Mouse (Mus musculus) urinary bladder, postnatal 14 days (tissue): ENCODE data around the gene Ncln.
A peak's percentile ranks its signal among the peaks of the same experiment; 100 is the strongest.

Experiments used
- DNase-seq: peaks from one replicate; pipeline ENCODE4 v3.0.0; 2021; ENCODE audit warnings: low spot score

The Ncln gene

GRCm38 (mm10) chr10:81489941-81490340, 6.3 kb downstream of the Ncln start:
- no peak for DNase-seq

DNA sequence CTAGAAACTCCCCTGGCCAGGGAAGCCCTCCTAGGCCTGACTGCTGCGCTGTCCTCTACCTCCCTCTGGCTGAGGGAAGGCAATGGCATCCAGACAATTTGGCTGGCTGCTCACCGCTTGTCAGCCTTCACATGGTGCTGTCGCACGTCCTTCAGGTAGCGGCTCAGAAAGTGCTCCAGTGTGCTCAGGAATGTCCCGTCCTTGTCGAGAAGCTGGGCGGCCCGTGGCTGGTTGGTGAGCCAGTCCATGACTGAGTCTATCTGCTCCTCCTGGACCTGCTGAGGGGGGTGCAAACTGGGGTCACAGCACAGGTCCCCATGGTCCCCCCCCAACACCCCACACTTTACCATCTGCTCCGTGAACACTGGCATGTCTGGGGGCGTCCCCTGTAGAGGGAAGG, 8.1 kb downstream of the Ncln start:
- DNase-seq: no peak

- DNase-seq: no peak
Observed at GRCm38 (mm10) chr10:81486496-81486895, 9.7 kb downstream of the Ncln start.

DNA sequence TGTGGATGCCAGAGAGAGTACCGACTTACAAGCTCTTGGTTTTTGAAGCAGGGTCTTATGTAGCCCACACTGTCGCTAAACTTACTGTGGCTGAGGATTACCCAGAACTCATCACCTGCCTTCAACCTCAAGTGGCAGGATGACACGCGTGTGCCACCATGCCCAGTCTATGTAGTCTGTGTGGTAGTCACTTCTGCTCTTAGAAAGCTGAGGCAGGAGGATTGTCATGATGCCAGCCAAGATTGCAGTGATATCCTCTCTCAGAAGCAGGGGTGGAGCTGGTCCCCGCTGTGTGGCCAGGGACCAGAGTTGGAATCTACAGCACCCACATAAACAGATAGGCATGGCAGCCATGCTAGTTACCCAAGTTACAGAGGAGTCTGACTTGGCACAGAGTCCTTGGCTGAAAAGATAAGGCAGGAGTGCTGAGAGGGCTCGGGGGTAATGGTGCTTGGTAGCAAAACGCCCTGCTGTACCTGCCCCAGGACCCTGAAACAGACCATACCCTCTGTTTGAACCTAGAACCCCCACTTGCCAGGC, 10.6 kb downstream of the Ncln start:
- no peak for DNase-seq

- DNase-seq: no peak
Observed at GRCm38 (mm10) chr10:81485060-81485449, 11.1 kb downstream of the Ncln start.

DNA sequence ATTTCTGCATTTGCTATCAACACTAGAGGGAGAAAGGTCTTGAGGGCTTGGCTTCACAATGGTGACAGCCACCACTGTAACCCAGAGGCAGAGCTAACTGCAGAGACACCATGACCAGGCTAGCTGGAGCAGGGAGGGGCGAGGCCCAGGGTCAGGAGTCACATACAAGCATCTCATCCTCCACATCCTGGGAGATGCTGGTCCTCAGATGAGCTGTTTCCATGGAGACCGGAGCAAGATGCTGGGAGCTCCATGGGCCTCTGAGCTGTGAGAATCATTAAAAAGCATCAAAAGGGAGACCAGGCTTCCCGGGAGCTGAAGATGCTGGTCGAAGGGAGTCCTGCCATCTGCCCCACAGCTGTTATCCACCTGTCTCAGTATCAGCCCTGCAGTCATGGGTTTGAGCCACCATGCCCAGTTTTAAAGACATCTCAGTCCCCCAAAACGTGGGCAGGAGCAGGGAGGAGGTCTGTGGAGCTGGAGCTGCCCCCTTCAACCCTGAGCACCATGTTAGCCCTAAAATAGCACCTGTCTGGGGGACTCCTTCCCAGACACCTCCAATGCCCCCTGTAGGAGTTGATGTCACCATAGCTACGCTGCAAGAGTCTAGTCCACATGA, 11.6 kb downstream of the Ncln start:
- no peak for DNase-seq

GRCm38 (mm10) chr10:81483983-81484382, 12.2 kb downstream of the Ncln start:
- no peak for DNase-seq

DNA sequence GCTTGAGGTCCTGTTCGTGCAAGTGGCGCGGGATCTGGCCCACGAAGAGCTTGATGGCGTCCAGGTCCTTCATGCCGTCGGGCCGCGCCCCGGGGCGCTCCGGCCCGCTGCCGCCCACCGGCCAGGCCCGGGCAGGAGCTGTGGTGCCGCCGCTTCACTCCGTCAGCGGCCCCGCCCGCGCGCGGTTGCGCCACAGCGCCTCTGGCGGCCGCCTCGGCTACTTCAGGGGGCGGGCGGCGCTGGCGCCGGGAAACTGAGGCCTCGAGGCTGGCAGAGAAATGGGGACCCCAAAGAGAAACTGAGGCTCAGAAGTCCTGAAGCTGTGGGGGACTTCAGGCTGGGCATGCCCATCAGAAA, 13.7 kb downstream of the Ncln start, which contains the start of gene Celf5:
Gene Celf5 (minus strand): TSS at position 177 of the 357 bp plus-strand sequence.
- DNase-seq: peak; percentile 40

DNA sequence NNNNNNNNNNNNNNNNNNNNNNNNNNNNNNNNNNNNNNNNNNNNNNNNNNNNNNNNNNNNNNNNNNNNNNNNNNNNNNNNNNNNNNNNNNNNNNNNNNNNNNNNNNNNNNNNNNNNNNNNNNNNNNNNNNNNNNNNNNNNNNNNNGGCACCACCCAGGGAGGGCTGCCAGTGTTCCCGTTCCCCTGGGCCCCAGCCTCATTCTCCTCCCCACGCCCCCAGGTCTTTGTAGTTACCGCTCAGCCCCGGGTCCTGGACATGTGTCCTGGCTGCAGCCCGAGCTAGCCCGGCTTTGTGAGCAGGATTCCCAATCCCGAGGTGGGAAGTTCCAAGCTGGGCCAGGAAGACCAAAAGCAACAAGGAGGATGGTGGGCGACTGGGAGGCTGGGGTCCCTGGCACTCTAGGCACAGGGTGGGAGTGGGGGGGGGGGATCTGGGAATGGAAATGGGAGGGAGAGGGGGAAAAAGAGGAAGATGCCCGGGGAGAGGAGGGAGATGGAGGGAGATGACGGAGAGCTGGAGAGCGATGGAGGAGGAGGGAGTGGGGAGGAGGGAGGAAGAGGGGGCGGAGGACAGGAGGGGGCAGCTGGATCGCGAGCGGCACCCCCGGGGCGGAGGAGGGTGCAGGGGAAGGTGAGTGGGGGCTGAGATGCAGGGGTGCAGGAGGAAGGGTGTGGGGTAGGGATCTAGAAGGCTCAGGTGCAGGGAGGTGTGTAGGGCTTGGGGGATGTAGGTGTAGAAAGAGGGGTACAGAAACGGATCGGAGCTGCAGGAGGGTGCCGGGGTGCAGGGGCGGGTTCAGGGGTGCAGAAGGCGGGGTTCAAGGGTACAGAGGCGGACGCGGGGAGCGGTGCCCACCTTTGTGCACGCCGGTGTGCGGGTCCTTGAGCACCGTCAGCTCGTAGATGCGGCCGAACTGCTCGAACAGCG, 14.3 kb downstream of the Ncln start:
- no peak for DNase-seq

- no peak for DNase-seq
Observed at GRCm38 (mm10) chr10:81474461-81474860, 21.7 kb downstream of the Ncln start.

DNA sequence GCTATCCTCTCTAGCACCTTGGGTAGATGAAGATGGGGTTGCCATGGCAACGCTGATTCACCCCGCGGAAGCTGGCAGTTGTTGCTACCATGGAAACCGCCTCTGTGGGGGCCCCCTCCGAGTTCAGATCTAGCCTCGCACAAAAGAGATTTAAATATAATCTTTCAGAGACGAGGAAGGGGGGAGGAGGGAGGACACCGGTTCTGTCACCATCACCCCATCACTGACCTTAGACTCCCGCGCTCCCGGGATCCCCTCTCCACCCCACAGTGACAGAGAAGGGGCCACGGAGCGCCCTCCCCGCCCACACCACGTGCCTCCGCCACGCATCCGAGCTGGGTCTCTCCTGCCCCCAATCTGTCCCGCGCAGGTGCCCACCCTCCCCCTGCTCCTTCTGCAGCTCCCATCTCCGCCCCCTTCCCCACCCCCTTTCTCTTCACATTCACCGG, 23.2 kb downstream of the Ncln start:
- no peak for DNase-seq

GRCm38 (mm10) chr10:81472403-81473002, 23.7 kb downstream of the Ncln start:
- DNase-seq: no peak

DNA sequence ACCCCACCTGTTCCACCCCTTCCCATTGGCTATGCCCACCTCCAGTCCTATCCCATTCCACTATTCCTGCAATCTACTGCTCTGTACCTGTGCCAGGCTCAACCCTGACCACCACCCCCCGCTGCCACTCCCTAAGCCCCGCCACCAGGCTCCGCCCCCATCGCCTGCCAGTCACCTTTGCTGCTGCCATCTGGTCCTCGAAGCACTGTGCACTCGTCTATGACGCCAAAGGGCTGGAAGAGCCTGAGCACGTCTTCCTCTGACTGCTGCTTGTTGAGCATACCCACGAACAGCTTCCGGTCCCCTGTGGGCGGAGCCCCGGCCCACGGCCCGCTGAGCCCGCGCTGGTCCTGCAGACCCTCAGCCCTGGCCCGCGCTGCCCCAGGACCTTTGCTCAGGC, 25.7 kb downstream of the Ncln start:
- DNase-seq: no peak

GRCm38 (mm10) chr10:81469253-81469652, 26.9 kb downstream of the Ncln start:
- DNase-seq: no peak

GRCm38 (mm10) chr10:81467670-81468235, 28.4 kb downstream of the Ncln start:
- DNase-seq: no peak

- no peak for DNase-seq
Observed at GRCm38 (mm10) chr10:81466881-81467280, 29.3 kb downstream of the Ncln start.

GRCm38 (mm10) chr10:81466066-81466465, 30.1 kb downstream of the Ncln start:
- no peak for DNase-seq

- DNase-seq: no peak
Observed at GRCm38 (mm10) chr10:81465265-81465645, 30.9 kb downstream of the Ncln start.

DNA sequence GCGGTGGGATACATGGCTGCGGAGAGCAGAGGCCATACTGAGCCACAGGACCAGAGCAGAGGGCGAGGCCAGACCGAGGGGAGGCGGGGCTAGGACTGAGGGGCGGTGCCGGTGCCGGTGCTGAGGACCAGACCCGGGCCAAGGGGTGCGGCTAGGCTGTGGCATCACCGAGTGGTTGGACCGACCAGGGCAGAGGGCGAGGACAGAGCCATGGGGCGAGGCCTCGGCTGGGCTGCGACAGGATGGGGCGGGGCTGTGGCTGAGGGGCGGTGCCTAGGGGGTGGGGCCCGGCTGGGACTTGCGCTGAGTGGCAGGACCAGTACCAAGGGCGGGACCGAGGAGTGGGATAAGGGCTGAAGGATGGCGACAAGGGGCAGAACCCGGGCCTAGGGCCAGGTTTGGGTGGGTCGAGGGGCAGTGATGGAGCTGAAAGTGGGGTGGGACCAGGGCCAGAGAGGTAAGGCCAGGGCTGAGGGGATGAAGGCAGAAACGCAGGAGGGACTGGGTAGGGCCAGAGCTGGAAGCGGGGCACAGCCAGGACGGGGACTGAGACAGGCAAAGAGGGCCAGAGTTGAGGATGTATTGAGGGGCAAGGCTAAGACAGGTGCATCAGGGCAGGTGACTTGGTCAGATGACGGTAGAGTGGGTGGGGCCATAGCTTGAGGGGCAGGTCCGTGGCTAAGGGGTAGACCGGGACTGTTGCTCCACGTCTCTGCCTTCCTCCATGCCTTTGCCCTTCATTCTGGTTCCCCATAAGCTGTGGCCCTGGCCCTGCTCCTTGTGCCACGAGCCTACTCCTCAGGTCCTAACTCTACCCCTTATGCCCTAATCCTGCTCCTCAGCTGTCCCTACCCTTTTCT, 31.6 kb downstream of the Ncln start:
- peak; percentile 56 for DNase-seq

GRCm38 (mm10) chr10:81463531-81463930, 32.7 kb downstream of the Ncln start:
- DNase-seq: no peak

DNA sequence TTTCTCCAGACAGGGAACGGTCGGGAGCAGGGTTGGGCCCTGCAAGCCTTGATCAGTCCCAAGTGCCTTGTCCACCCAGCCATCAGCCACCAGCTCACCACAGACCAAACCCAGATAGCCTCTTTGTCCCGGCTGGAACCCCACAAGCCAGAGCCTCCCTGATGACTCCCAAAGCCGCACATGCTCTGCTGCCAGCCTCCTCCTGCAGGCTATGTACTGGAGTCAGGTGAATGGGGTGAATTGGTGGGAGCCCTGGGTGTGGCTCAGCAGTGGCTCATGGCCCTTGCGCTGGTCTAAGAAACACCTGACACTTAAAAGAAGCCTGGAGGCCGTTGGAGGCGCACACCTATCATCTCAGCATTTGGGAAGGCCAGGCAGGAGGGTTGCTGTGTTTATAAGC, 33.3 kb downstream of the Ncln start:
- no peak for DNase-seq
